Mouse (Mus musculus) urinary bladder, adult 18-20 months (tissue): ENCODE data around the gene Pecam1.
"Not testable (repeated sequence)": the region's sequence is repeated elsewhere in the genome, so short reads cannot be mapped to it uniquely, and the experiment has no call there.

ENCODE experiments used
- DNase-seq, 2 experiments: peaks; one replicate each; pipeline ENCODE4 v3.0.0; 2022; ENCODE audit warnings: low spot score in 2 of 2, mixed read lengths in 2 of 2

The Pecam1 gene

GRCm38 (mm10) chr11:106633456-106633855 lies 117.0 kb downstream of the Pecam1 start:
- DNase-seq = no peak

DNA sequence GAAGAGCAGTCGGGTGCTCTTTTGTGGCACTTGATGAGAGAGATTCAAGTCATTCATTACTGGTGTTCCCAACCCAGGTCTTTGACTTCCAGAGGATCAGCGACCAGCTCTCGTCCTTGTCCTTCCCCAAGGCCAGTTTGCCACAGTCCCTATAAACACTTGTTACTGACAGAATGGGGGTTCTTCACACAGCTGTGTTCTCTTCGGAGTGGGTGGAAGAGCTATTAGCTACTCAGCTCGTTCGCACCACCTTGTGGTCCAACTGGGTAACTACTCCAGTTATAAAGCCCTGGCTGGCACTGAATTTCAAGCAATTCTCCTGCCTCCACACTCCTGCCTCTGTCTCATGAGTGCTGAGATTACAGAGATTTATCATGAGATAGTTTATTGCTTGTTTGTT lies 122.7 kb downstream of the Pecam1 start:
- peak in 1 of 2 experiments; percentile 47 for DNase-seq

GRCm38 (mm10) chr11:106625577-106625976 lies 124.9 kb downstream of the Pecam1 start:
- no peak for DNase-seq

DNA sequence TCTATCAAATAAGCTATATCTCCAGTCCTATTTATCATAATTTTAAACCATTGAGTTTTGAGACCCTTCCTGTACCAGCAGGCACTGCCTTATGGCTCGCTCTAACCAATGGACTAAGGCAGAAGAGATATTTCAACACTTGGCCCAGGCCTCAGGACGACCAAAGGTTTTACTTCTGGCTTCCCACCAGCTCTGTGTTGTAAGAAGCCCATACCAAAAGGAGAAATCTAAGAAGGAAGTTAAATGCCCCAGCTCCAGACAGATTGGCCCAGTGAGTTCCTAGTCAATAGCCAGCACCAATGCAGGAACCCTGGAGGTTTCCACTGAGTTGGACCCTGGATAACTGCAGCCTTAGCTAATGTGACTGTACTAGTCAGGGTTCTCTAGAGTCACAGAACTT lies 126.8 kb downstream of the Pecam1 start:
- no peak for DNase-seq

GRCm38 (mm10) chr11:106622056-106622455 lies 128.4 kb downstream of the Pecam1 start:
- DNase-seq = no peak

DNA sequence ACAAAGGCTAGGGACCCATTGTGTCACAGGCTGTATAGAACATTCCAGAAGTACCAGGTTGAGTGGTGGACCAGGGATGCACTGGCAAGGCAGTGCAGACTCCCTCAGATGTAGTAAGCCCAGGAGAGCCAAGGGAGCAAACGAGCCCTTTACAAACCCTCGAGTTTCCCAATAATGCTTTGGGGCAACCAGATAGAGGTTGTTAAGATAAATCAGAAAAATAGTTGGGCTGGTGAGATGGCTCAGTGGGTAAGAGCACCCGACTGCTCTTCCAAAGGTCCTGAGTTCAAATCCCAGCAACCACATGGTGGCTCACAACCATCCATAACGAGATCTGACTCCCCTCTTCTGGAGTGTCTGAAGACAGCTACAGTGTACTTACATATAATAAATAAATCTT lies 131.7 kb downstream of the Pecam1 start:
- not testable (repeated sequence) for DNase-seq

DNA sequence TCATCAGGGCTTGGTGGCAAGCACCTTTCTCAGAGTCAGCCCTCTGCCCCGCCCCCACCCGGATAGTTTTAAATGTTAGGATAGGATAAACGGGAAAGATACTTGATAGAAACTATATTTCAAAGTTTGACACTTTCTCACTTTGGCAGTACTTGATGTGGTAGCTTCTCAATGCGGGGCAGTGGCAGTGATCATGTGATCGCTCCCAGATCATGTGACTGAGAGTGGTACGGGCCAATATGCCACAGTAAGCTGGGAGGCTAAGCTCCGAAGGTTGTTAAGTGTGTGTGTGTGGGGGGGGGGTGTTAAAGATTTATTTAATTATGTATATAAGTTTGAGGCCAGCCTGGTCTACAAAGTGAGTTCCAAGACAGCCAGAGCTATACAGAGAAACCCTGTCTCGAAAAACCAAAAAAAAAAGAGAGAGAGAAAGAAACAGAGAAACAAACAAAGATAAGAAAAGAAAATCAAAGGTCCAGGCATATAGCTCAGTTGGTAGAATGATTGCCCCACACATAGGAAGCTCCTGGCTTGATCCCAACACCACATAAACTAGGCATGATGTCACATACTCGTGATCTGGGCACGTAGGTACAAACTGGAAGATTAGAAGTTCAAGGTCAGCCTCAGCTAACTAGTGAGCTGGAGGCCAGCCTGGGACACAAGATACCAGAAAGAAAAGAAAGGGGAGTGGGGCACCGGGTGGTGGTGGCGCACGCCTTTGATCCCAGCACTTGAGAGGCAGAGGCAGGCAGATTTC lies 132.4 kb downstream of the Pecam1 start:
- no peak for DNase-seq

DNA sequence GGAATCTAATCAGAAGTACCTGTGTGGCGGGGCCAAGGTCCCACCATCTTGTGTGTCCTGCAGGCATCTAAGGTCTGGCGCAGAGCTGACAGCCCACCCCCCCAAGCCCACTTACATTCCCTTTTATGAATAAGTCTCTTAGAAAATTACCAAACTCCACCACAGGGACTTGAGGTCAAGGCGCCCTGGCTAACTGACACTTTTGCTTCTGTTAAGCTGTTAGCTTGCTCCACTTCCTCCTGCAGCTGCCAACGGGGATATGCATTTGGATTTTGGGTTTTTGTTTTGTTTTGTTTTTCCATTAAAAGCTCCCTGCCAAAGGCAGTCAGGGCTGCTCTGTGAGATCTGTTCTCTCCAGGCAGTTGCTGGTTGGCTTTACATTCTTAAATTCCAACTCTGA lies 134.9 kb downstream of the Pecam1 start:
- no peak for DNase-seq

- no peak for DNase-seq
These were observed 136.1 kb downstream of the Pecam1 start for GRCm38 (mm10) chr11:106614339-106614645.

DNA sequence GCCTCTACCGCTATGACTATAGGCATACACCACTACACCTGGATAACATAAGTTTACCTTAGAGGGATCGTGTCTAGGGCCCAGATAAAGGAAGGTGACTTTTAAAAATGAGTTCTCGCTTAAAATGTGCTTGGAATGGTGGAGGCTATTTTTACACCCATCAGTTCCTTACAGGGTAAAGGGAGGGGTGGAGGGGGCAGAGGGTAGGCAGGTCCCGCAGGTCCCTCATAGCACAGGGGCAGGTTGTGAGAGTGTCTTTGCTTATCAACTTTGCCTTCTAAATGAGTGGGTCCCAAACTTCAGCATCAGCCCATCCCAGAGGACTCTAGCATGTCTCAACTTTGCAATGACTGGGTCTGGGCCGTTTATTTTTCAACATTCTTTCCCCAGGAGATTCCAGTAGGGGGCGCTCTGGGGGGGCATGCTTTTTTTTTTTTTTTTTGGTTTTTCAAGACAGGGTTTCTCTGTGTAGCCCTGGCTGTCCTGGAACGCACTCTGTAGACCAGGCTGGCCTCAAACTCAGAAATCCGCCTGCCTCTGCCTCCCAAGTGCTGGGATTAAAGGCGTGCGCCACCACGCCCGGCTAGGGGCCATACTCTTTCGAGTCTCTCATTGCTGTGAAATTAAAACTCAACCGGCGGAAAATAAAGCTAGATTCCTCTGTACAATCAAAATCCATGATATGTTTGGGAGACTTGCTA lies 136.6 kb downstream of the Pecam1 start:
- DNase-seq = no peak

- DNase-seq = peak; percentile 92 to 98
These were observed 137.3 kb downstream of the Pecam1 start, which contains the start of gene Tex2 for GRCm38 (mm10) chr11:106612961-106613637. Tex2 (minus strand) TSS chr11:106613423.

GRCm38 (mm10) chr11:106612209-106612960 lies 138.0 kb downstream of the Pecam1 start:
- peak; percentile 21 to 74 for DNase-seq

- DNase-seq = no peak
These were observed 140.7 kb downstream of the Pecam1 start for GRCm38 (mm10) chr11:106609731-106610130.

GRCm38 (mm10) chr11:106607316-106607715 lies 143.1 kb downstream of the Pecam1 start:
- no peak for DNase-seq

- no peak for DNase-seq
These were observed 144.4 kb downstream of the Pecam1 start for GRCm38 (mm10) chr11:106606042-106606441.
